Mouse (Mus musculus) brain, embryonic 14.5 days (tissue): Measurements from ENCODE around the gene Mdm1.

Experiments
- CTCF ChIP-seq: fragments of 200-500 bp; IDR thresholded peaks from 2 replicates; pipeline ENCODE4 v1.5.1; 2012; ENCODE audit warnings: inconsistent platforms, mild to moderate bottlenecking, moderate library complexity, borderline replicate concordance; ENCODE audit not compliant: insufficient read depth, insufficient read length; ENCODE audit errors: extremely low read depth
- POLR2A ChIP-seq: fragments of 200-500 bp; IDR thresholded peaks from 2 replicates; pipeline ENCODE4 v1.6.1; 2012; ENCODE audit warnings: mild to moderate bottlenecking, inconsistent platforms, borderline replicate concordance; ENCODE audit not compliant: poor library complexity, insufficient read depth, insufficient read length, severe bottlenecking; ENCODE audit errors: extremely low read depth

DNA sequence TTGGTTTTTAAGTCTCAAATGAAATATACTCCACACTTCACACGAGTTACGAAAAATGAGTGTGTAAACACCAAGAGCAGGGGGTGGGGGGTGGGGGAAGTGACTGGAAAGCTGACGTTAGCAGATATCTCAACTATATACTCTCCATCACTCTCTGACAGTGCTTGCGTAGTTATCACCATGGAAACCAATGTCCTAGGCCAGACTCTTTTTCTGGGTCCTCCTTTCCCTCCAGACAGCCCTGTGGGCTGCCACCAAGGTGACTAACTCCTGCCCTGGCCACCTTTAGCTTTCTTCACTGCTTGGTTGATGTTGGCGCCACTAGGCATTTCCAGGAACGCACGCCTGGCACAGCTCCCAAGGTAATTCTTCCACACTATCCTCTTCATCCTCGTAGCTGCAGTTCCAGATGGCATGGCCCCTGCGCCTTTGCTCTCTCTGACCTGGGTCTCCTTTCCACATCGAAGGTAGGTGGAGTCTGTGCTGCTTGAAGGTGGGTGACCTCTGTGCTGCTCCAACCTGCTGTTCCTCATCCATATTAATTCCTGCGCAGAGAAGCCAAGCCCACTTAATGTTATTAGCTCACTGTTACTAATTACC, 29.2 kb upstream of the Mdm1 start:
- TF ChIP-seq POLR2A (no peak), CTCF (no peak)
